Mouse (Mus musculus) forelimb bud, embryonic 11.5 days (tissue): ENCODE measurements at regions not wholly inside any gene's neighbourhood (a gene's known extent, or its start where the extent isn't known, plus 50 kb on each side); places are given as distances from the start of the nearest gene placed in this dataset.

Experiments
- DNase-seq: peaks from one replicate; pipeline ENCODE4 v3.0.0-alpha.2; 2012; ENCODE audit warnings: low read depth, low spot score

DNA sequence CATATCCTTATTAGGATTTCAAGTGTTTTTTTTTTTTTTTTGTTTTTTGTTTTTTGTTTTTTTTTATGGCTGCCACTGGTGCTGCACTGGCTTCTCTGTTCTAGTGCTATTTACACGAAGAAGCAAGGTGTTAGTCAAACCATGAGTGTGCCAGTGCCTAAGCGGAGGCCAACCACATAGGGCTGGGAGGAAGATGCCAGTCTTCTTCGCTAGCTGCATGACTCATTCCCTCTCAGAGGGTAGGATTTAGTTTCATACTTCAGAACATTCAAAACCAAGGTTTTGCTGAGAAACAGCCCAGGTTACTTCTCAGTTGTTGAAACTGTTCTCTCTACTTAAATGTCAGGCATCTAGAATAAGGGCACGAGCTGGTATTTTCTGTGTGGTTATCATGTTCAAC, 72.6 kb downstream of the Icos start:
- no peak for DNase-seq

DNA sequence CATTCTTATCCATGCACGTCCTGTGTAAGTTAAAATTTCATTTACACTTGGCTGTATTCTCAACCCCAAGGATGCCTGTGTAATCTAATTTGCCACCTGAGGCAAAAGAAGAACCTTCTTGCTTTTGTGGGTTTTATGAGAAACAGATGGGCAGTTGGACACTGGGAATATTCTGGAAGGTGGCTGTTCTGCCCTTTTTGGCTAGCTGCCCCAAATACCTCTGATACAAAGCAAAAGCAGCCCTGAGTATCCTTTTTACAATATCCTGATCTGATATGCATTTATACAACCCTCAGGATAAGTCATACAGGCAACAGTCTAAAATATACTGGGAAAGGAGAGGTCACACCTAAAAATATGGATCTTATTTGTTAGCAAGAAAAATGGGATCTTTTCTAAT, 75.9 kb downstream of the Icos start:
- no peak for DNase-seq

DNA sequence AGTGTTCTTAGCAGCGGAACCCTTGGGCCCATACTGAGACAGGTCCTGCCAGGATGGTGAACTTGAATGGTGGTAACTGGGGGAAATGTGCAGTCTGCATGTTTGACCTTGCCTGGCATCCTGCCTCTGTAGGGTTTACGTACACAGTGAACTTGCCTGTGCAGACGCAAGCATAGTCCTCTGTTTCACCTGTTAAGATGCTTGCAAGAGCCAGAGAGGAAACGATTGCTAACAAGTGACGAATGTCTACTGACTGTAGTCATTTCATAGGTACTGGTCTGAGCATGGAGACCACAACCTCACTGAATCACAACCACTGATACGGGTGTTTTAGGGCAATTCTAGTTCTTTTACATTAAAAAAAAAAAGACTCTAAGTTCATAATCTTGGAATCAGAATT, 76.7 kb downstream of the Icos start:
- DNase-seq: no peak

DNA sequence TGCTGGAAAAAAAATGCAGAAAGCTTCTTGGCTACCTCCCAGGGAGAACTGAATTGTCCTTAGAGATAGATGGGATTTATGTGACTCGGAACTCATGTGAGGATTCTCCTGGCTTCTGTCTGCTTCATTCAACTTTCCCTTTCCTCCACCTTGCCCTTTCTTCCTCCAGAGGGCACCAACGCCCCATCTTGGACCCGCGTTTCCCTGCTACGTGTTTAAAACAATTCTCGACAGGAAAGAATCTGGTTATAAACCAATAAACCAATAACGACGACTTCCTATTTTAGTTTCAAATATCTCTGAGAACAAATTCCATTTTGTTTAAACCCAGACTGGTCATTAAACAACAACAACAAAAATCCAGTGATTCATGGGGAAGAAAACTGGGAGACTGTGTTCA, 77.4 kb downstream of the Icos start:
- DNase-seq: peak; percentile 54

DNA sequence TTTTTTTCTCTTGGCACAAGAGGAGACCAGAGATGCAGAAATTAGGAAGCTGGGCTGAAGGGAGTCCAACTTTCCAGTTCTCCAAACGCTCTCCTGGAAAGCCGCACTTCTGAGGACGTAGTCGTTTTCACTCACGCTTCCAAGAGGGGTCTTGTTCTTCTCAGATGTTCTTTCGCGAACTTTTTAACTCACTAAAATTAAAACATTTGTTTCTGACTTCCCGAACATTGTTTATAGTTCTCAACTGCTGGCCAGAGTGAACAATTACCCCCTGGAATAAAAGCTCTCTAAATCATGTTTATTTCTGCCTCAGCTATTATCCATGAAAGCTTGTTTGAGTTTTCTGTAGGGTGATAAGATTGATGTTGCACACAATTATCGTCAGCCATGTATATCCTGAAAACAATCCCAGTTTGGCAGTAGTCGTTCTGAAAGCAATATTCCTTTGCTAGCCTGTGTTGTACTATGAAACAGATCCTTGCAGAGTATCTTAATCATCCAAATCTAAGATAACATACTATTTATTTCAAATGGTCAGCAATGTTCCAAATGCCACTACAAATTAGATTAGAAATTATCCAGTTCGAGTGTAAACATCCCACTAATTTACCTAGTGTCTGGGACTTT, 82.3 kb downstream of the Icos start:
- DNase-seq: no peak

DNA sequence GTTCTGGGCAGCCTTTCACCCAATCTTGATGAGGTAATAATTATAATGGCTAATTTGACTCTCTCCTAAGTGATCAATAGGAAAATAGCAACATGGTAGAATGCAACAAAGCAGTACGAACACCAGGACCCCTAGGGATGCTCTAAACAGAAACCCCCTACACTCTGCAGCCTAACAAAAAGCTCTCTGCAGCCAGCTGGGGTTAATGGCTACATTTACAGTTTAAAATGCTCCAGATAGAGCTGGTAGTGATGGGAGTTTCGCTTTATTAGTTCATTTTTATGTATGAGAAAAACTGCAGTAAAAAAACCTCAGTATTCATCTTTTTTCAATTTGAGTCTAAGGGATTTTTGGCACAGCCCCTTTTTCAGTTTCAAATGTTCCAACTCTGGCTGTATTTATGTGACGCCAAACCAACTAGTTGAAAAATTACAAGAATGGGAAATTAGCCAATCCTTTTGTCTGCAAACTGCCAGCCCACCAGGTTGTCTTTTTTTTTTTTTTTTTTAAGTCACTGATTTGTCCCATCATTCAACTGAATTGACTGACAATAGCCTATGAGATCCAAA, 84.2 kb downstream of the Icos start:
- no peak for DNase-seq

DNA sequence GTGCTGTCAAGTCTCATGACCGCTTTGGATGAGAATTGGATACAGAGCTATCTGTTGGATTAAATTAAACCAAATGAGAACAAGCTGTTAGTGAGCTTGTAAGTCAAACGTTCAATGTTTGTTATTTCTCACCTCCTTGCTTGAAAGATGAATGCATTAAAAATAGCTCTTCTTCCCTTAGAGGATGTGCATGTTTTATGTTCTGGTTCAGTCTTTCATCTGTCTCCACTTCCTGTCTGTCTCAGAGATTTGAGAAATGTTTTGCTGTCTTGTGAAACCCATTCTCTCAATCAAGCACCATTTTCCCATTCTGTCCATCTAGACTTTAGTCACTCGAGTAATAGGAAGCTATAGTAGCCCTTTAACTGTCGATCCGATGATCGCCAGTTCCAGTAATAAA, 90.4 kb downstream of the Icos start:
- DNase-seq: no peak

DNA sequence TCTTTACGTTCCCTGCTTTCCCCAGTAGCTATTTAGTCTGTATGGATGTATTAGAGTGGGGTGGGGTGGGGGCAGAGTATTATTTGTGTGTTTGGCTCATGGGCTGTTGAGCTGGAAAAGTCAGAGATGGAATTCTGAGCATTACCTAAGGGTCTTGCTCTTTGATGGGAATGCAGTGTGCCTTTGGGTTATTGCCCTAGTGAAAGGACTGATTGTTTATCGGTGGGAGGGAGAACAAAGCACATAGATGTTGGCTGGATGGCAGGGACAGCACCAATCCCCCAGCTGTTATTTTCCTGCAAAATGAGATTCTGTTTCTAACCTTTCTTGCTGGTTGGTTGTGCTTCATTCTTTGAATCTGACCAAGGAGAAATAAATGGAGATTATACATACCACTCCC, 96.4 kb downstream of the Icos start:
- no peak for DNase-seq

DNA sequence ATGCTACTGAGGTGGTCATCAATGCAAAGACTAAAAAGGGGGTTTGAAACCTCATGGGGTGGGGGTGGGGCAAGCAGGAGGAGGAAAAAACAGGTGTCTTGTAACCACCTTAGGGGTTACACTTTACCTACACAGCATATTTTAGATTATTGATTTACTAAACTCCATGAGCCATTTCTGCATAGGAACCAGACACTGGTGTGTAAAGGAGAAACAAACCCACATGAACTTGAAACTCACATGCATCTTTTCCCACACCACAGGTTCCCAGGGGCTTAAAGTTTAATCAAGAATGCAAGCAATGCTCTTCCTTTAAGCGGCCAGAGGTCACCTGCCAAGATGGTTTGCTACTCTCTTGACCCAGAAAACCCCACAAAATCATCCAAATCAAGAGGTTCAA, 97.6 kb downstream of the Icos start:
- DNase-seq: no peak

DNA sequence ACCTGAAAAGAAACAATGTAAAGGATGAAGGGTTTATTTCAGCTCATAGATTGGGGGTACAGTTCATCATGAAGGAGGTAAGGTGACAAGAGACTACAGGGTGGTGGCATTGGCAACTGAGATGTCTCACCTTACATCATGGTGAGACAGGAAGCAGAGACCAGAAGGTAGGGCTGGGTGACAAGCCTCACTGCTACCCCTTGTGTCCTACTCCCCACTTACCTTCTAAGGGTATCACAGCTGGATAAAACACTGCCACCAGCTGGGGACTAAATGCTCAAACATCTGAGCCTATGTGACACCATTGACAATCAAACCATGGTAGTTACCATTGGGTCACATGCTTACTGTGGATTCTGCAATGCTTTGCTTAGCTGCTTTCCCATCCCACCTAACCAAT, 107.0 kb downstream of the Icos start:
- DNase-seq: no peak

DNA sequence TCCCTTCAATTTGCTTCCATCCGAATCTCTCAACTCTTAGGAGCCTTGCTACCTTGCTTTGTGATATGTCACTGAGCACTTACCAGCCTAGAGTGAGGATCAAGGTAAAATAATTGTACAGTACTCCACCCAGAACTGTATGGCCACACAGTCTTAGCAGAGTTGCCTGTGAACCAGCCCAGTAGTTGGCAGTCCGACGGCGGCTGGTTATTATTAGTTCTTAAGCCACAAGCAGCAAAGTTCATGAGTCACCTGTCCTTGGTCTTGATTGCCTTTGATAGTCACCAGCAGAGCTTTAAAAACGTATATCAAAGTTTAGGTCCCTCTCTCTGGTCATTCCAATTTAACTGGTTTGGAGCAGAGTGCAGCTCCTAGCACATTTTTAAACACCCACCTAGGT, 109.1 kb downstream of the Icos start:
- DNase-seq: no peak

DNA sequence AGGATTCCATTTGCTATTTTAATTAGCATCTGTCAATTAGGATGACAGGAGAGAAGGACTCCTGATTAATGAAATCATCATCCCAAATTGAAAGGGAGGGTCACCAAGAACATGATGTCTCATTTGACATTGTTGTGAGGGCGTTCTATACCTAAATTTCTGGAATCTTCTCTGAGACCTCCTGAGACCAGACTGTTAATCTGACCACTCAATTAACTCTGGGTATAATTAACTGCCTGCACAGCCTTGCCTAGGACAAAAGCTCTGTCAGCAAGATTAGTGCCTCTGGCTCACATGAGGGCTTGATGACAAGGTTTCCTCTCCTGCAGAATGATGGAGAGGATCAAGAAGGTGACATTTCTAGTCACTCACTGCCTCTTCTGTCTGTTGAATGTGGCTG, 113.1 kb downstream of the Icos start:
- no peak for DNase-seq

DNA sequence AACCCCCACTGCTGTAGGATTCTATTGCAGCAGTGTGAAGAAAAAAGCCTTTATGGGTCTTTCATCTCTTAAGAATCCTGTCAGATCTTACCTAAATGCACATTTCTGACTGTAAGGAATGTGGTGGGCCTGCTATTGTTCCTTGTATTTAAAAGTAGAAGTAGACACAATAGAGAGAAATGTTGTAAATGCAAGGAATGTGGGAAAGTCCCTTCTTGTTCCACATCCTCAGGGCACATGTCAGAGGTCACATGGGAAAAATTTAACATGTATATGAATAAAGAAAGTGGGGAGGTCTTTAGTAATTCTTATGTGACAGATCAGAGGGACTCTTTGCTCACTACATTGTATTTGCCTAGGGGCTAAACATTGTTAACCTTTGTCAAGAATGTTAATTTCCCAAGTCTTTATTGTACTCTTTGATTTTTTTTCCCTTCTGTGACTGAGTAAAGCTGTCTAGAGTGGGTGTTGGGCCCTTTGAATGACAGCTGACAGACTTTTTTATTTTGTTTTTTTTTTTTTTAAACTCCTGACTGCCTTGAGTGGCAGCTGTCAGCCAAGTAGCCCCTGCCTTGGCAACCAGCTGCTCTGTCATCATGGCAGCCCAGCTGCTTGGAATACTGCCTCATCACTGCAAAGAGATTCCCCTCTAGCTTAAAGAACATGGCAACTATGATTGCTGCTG, 117.9 kb downstream of the Icos start:
- DNase-seq: peak; percentile 36

DNA sequence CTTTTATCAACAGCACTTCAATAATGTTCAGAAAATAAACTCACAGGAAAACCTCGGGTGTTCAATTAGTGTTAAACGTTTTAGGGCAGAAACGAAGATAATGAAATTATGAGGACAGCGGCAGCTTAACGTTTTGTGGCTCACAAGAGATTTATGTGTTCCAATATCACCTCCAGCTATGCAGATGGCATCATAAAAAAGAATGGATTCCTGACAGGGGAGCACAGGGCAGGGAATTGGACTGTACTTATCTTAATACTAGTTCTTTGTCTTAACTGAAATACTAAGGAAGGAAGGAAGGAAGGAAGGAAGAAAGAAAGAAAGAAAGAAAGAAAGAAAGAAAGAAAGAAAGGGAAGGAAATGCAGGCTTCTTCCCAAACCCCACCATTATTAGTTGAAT, 121.6 kb downstream of the Icos start:
- DNase-seq: no peak

DNA sequence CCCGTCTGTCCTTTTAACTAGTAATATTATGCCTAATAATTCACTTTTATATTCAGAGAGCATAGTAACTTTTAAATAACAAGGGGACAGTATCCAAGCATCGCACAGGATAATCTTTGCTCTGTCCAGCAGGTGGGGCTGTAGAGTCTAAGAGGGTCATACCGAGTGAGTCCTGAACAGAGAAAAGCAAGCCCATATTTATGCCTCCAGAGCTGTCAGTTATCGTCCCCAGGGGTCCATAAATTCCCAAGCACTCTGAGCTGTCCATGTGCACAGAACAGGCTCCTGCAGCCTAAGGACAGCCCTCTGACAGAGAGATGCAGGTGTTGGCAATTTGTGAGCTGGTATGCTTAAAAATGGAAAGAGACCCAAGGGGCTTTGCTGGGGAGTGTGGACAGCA, 124.0 kb downstream of the Icos start:
- DNase-seq: peak; percentile 88

DNA sequence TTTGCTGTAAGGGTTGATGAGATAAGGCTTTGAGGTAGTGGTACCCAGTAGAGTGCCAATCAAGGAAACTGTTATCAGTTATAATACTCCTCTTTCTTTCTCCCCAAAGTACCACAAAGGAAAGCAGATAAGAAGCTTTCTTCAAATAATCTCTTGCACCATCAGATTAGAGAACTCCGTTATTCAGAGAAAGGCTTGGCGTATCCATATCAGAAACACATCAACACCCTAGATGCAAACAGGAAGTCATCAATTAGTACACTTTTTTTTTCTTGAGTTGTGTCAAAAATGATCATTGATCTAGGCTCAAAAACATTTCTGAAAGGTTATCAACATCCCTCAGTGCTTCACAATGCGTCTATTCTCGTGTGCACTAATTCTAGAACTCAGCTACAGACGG, 124.6 kb downstream of the Icos start:
- no peak for DNase-seq

DNA sequence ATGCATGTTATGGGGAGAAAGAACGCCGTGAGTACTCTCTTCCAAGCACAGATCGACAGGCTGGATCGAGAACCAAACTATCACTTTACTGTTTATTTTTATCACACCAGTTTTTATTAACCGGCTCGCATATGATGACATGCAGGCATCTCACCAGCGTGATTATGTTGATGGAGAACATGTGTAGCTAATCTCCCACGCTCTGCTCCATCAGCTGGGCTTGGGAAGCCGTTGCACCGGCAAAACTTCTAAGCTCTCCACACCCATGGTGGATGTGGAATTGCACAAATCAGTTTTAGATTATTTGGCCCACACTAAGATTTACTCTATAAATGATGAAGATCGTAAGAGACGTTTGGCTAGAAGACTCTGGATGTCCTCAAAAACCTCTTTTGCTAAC, 125.9 kb downstream of the Icos start:
- DNase-seq: peak; percentile 34

DNA sequence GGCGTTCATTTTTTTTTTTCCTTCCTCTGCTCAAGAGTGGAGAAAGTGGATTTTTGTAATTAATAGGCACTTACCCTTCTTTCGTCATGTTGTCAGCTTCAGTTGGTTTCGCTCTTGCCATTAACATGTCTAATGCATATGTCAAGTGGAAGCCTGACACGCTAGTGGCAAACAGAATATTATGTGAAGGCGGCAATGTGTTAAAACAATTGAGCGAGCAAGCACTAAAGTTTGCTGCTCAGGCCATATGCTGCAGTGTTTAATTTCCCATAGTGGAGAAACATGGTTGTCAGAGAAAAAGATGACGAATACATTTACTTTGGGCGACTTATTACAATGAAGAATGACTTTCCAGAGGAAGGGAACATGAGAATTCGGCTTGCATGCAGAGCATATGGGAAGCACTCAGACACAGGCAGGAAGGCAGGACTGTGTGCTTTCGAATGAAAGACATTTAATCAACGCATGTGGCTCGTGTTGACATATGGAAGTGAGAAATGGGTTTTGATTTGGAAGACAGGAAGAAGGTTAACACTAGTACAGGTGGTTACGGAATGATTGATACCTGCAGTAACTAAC, 134.1 kb downstream of the Icos start:
- DNase-seq: peak; percentile 68

DNA sequence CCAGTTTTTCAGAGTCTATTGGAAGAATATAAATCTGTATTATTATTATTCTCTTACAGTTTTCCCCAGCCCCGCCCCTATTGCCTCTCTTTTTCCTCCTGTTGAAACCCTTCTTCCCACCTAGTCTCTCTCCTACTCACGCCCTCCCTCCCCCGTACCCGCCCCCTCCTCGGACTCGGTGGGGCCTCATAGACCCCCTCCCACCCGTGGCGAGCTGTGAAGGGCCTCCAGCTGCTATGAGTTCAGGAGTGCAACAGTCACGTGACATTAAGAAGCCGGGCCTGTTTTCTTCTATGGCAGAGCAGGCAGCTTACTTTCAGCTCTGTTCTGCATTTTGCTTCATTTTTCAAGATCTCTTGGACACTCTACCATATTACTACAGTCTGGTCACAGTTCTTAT, 139.8 kb downstream of the Icos start:
- DNase-seq: no peak

DNA sequence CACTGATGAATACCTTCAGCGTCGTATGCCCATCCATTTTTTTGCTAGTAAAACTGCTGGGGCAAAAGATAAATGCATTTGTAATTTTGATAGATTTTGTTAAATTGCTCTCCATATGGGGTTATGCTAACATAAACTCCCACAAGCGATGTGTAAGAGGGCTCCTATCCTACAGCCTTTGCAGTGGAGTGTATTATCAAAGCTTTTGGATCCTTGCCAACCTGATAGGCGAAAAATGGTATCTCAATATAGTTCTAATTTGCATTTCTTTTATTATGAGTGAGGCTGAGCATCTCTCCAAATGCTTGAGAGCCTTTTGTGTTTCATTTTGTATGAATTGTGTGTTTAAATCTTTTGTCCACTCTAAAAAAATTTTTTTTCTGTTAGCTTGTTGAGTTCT, 140.3 kb downstream of the Icos start:
- no peak for DNase-seq

DNA sequence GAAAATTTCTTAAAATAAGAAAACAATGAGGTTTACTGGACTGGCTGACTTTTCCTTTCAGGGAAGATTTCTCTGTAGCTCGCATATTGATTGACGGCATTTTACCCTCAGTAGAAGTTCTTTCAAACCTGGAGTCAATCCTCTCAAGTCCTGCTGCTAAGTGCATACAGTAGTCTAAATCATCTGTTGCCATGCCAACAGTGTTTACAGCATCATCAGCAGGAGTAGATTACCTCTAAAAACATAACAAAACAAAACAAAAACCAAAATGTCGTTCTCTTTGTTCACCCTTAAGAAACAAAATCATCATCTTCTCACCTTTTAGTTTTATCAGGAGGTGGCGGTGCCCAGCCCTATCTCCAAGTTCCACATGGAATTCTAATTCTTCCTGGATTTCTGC, 143.8 kb downstream of the Icos start:
- DNase-seq: no peak

DNA sequence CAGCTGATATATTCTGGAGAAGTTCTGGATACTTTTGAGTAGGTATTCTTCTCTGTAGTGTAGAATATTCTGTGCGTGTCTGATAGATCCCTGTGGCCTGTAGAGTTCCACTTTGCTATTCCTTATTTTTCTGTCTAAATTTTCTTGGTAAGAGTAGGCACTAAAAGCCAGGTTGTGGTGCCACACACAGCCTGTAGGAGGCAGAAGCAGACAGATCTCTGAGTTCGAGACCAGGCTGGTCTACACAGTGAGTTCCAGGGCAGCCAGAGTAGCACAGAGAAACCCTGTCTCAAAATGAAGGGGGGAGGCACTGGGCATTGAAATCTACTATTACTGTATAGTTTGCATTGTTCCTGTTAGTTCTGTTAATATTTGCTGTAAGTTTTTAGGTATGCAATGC, 147.4 kb downstream of the Icos start:
- DNase-seq: no peak
